Mouse (Mus musculus): ENCODE measurements at regions not wholly inside any gene's neighbourhood (a gene's known extent, or its start where the extent isn't known, plus 50 kb on each side); places are given as distances from the start of the nearest gene placed in this dataset.

DNA sequence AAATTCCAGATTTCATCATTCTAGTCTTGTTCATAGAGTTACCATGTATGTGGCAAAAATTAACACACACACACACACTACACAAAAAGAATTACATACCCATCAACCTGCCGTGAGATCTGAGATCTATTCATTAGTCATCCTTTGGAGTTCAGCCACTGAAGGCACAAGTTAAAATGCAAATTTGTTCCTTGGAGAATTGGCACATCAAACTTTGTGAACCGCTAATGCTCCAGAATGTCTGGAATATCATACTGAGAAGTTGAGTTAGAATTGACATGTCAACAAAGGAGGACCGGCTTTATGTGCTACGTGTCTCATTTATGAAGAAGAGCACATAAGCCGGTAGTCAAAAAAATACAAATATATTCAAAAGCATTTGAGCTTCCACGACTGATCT, 198.5 kb downstream of the Dad1 start:
- Histone ChIP-seq H3K9me3 (no peaks in the 10 kb centered on the region), H3K27ac (no peak overlapping the region), H3K4me2 (replicated peaks) (no peak overlapping the region), H3K4me1 (no peaks in the 10 kb centered on the region), H3K27me3 (no peaks in the 10 kb centered on the region), H3K4me3 (no peak overlapping the region), H3K36me3 (no peaks in the 10 kb centered on the region), H3K9ac (no peak overlapping the region)
- no peak for ATAC-seq (ENCODE audit: insufficient number of reproducible peaks, insufficient read depth, low FRiP score, low TSS enrichment)
- WGBS = 82% methylated on average over 6 of the region's 6 CpGs

GRCm38 (mm10) chr14:54042286-54042685, 211.6 kb downstream of the Dad1 start:
- H3K9me3 ChIP-seq = no peaks in the 10 kb centered on the region
- H3K27me3 ChIP-seq = no peaks in the 10 kb centered on the region
- no peak overlapping the region for H3K27ac ChIP-seq
- H3K9ac ChIP-seq = no peak overlapping the region
- H3K36me3 ChIP-seq = no peaks in the 10 kb centered on the region
- H3K4me1 ChIP-seq = no peaks in the 10 kb centered on the region
- H3K4me2 ChIP-seq (replicated peaks) = no peak overlapping the region
- WGBS = 88% methylated on average over 2 of the region's 2 CpGs
- no peak for ATAC-seq (ENCODE audit: insufficient number of reproducible peaks, insufficient read depth, low FRiP score, low TSS enrichment)
- no peak overlapping the region for H3K4me3 ChIP-seq

- ATAC-seq (ENCODE audit: insufficient number of reproducible peaks, insufficient read depth, low FRiP score, low TSS enrichment) = no peak
- Histone ChIP-seq H3K9me3 (no peaks in the 10 kb centered on the region), H3K27ac (no peak overlapping the region), H3K36me3 (no peaks in the 10 kb centered on the region), H3K4me3 (no peak overlapping the region), H3K4me1 (no peaks in the 10 kb centered on the region), H3K9ac (no peak overlapping the region), H3K4me2 (replicated peaks) (no peak overlapping the region), H3K27me3 (no peaks in the 10 kb centered on the region)
- 64% methylated on average over 2 of the region's 2 CpGs for WGBS
Observed at GRCm38 (mm10) chr14:54040644-54041043, 213.3 kb downstream of the Dad1 start.

DNA sequence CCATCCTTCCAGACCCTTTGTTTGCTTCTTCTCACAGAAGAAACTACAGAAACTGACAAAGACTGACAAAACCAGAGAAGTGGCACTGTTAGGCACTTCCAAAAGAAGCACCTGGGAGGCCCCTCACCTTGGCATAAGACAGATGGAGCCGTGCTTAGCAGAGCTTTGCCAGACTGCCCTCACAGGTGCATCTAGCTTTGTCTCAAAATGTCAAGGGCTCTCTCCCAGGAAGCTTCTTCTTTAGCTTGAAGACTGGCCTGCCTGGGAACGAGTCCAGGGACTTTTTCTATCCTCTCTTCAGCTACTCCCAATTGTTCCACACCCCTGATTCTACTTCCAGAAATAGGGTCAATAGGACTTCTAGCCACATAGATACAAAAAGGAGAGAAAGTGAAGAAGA, 219.4 kb downstream of the Dad1 start:
- Histone ChIP-seq H3K4me2 (replicated peaks) (no peak overlapping the region), H3K27ac (no peak overlapping the region), H3K9ac (no peak overlapping the region), H3K4me3 (no peak overlapping the region), H3K36me3 (no peaks in the 10 kb centered on the region), H3K27me3 (no peaks in the 10 kb centered on the region), H3K4me1 (no peaks in the 10 kb centered on the region), H3K9me3 (no peaks in the 10 kb centered on the region)
- ATAC-seq (ENCODE audit: insufficient number of reproducible peaks, insufficient read depth, low FRiP score, low TSS enrichment) = no peak
- WGBS = 71% methylated on average over 2 of the region's 2 CpGs

- H3K4me3 ChIP-seq = no peak overlapping the region
- H3K27ac ChIP-seq = no peak overlapping the region
- no peaks in the 10 kb centered on the region for H3K9me3 ChIP-seq
- 60% methylated on average over 4 of the region's 4 CpGs for WGBS
- H3K4me1 ChIP-seq = no peaks in the 10 kb centered on the region
- ATAC-seq (ENCODE audit: insufficient number of reproducible peaks, insufficient read depth, low FRiP score, low TSS enrichment) = no peak
- no peak overlapping the region for H3K9ac ChIP-seq
- H3K27me3 ChIP-seq = no peaks in the 10 kb centered on the region
- no peaks in the 10 kb centered on the region for H3K36me3 ChIP-seq
- H3K4me2 ChIP-seq (replicated peaks) = no peak overlapping the region
Observed at GRCm38 (mm10) chr14:54023552-54023951, 230.4 kb downstream of the Dad1 start.

- Histone ChIP-seq H3K4me2 (replicated peaks) (no peak overlapping the region), H3K4me3 (no peak overlapping the region), H3K27me3 (no peaks in the 10 kb centered on the region), H3K4me1 (no peaks in the 10 kb centered on the region), H3K36me3 (no peaks in the 10 kb centered on the region), H3K9ac (no peak overlapping the region), H3K9me3 (no peaks in the 10 kb centered on the region), H3K27ac (no peak overlapping the region)
- 85% methylated on average over 6 of the region's 6 CpGs for WGBS
- ATAC-seq (ENCODE audit: insufficient number of reproducible peaks, insufficient read depth, low FRiP score, low TSS enrichment) = no peak
Observed at GRCm38 (mm10) chr14:54021443-54021842, 232.5 kb downstream of the Dad1 start.

GRCm38 (mm10) chr14:54014628-54015027, 239.3 kb downstream of the Dad1 start:
- 71% methylated on average over 10 of the region's 10 CpGs for WGBS
- H3K4me1 ChIP-seq = peaks cover 6% of the 10 kb centered on the region; the same call in 1 of the 2 replicates
- no peaks in the 10 kb centered on the region for H3K9me3 ChIP-seq
- H3K27me3 ChIP-seq = no peaks in the 10 kb centered on the region
- peak; percentile 52; the same call in 1 of the 2 replicates for ATAC-seq (ENCODE audit: insufficient number of reproducible peaks, insufficient read depth, low FRiP score, low TSS enrichment)
- no peaks in the 10 kb centered on the region for H3K36me3 ChIP-seq
- H3K4me2 ChIP-seq (replicated peaks) = no peak overlapping the region
- no peak overlapping the region for H3K4me3 ChIP-seq
- H3K9ac ChIP-seq = no peak overlapping the region
- H3K27ac ChIP-seq = no peak overlapping the region

DNA sequence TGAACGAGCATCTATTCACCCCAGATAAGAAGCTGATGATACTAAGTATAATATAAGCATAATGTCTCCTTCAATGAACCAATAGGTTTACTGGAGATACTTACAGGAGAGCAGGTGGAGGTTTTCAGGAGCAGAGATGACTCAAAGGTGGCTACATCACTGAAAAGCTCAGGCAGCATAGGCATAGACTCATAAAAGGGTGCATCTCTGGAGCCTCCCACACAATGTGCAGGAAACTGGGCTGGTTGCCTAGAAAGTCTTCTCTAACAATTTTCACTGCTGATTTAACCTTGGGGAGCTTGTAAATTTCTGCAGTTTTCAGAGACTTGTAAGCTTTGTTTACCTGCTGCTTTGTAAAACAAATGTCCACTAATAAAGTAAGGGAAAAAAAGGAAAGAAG, 251.8 kb downstream of the Dad1 start:
- Histone ChIP-seq H3K27ac (no peak overlapping the region), H3K4me3 (no peak overlapping the region), H3K27me3 (no peaks in the 10 kb centered on the region), H3K9ac (no peak overlapping the region), H3K4me2 (replicated peaks) (no peak overlapping the region), H3K9me3 (no peaks in the 10 kb centered on the region), H3K36me3 (no peaks in the 10 kb centered on the region), H3K4me1 (no peaks in the 10 kb centered on the region)
- no peak for ATAC-seq (ENCODE audit: insufficient number of reproducible peaks, insufficient read depth, low FRiP score, low TSS enrichment)
- 85% methylated on average over 1 of the region's 1 CpGs for WGBS

GRCm38 (mm10) chr14:54000527-54000926, 253.4 kb downstream of the Dad1 start:
- H3K4me2 ChIP-seq (replicated peaks) = no peak overlapping the region
- 77% methylated on average over 5 of the region's 5 CpGs for whole genome bisulfite sequencing

GRCm38 (mm10) chr14:53993427-53993826, 260.5 kb downstream of the Dad1 start:
- no peak for ATAC-seq (ENCODE audit: insufficient number of reproducible peaks, insufficient read depth, low FRiP score, low TSS enrichment)
- Histone ChIP-seq H3K4me2 (replicated peaks) (no peak overlapping the region), H3K36me3 (no peaks in the 10 kb centered on the region), H3K27me3 (no peaks in the 10 kb centered on the region), H3K27ac (no peak overlapping the region), H3K4me3 (no peak overlapping the region), H3K4me1 (no peaks in the 10 kb centered on the region), H3K9ac (no peak overlapping the region), H3K9me3 (no peaks in the 10 kb centered on the region)
- WGBS = 59% methylated on average over 2 of the region's 2 CpGs

More at GRCm38 (mm10) chr14:54000527-54000926, 253.4 kb downstream of the Dad1 start:
- no peaks in the 10 kb centered on the region for H3K4me1 ChIP-seq
- no peaks in the 10 kb centered on the region for H3K9me3 ChIP-seq
- no peak overlapping the region for H3K9ac ChIP-seq
- H3K36me3 ChIP-seq = no peaks in the 10 kb centered on the region
- no peak for ATAC-seq (ENCODE audit: insufficient number of reproducible peaks, insufficient read depth, low FRiP score, low TSS enrichment)
- H3K27me3 ChIP-seq = no peaks in the 10 kb centered on the region
- H3K27ac ChIP-seq = no peak overlapping the region
- H3K4me3 ChIP-seq = no peak overlapping the region

- H3K4me2 ChIP-seq (replicated peaks) = no peak overlapping the region
- no peak for ATAC-seq (ENCODE audit: insufficient number of reproducible peaks, insufficient read depth, low FRiP score, low TSS enrichment)
- H3K27me3 ChIP-seq = no peaks in the 10 kb centered on the region
- H3K4me1 ChIP-seq = no peaks in the 10 kb centered on the region
- H3K4me3 ChIP-seq = no peak overlapping the region
- H3K9ac ChIP-seq = no peak overlapping the region
- WGBS = 55% methylated on average over 11 of the region's 11 CpGs
- H3K36me3 ChIP-seq = no peaks in the 10 kb centered on the region
- no peaks in the 10 kb centered on the region for H3K9me3 ChIP-seq
- H3K27ac ChIP-seq = no peak overlapping the region
Observed at GRCm38 (mm10) chr14:53992712-53993286, 261.1 kb downstream of the Dad1 start.

- no peak overlapping the region for H3K27ac ChIP-seq
- H3K36me3 ChIP-seq = no peaks in the 10 kb centered on the region
- H3K27me3 ChIP-seq = no peaks in the 10 kb centered on the region
- no peaks in the 10 kb centered on the region for H3K4me1 ChIP-seq
- no peak overlapping the region for H3K9ac ChIP-seq
- no peak overlapping the region for H3K4me3 ChIP-seq
- WGBS = 55% methylated on average over 4 of the region's 4 CpGs
- no peak overlapping the region for H3K4me2 ChIP-seq (replicated peaks)
- ATAC-seq (ENCODE audit: insufficient number of reproducible peaks, insufficient read depth, low FRiP score, low TSS enrichment) = no peak
- H3K9me3 ChIP-seq = no peaks in the 10 kb centered on the region
Observed at GRCm38 (mm10) chr14:53991390-53991789, 262.5 kb downstream of the Dad1 start.

DNA sequence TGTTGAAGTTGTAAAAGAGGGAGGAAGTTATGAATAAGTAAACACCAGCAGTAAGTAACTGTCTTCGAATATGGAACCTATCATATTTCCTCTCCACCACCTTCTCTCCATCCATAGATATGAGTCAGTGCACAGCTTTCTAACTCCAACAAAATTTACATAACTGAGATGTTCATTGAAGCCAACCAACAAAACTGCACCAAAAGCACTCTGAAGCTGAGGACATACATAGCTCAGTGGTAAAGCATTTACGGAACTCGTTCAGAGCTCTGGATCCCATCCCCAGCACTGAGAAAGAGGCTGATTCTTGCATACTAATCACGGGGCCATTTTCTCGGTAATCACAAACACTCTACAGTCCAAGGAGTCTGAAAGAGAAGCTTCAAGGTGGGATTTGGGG, 273.1 kb downstream of the Dad1 start:
- no peak overlapping the region for H3K27ac ChIP-seq
- ATAC-seq (ENCODE audit: insufficient number of reproducible peaks, insufficient read depth, low FRiP score, low TSS enrichment) = 0 out of 2 replicates have a peak, but pooled peaks have one; percentile 47
- no peaks in the 10 kb centered on the region for H3K9me3 ChIP-seq
- no peak overlapping the region for H3K4me3 ChIP-seq
- no peaks in the 10 kb centered on the region for H3K36me3 ChIP-seq
- H3K27me3 ChIP-seq = no peaks in the 10 kb centered on the region
- H3K4me2 ChIP-seq (replicated peaks) = no peak overlapping the region
- no peak overlapping the region for H3K9ac ChIP-seq
- 52% methylated on average over 5 of the region's 5 CpGs for WGBS
- H3K4me1 ChIP-seq = no peaks in the 10 kb centered on the region

Measured in embryonic facial prominence, embryonic 12.5 days (tissue).